Mouse (Mus musculus) CD4-positive, CD25-positive, alpha-beta regulatory T cell, adult 4 months (primary cell): Measurements from ENCODE around the gene Klhl33. TPM values are rescaled to one million over a fixed set of nuclear protein-coding genes. Genes with fewer than 3 reads are reported as not detected.
A peak's percentile ranks its signal among the peaks of the same experiment; 100 is the strongest.
"Not testable (repeated sequence)": the region's sequence is repeated elsewhere in the genome, so short reads cannot be mapped to it uniquely, and the experiment has no call there.

Experiments
- ATAC-seq: one replicate; pipeline ENCODE4 v1.8.0; 2017
- polyA plus RNA-seq, 2 experiments: library from polyadenylated mRNA; unstranded; fragments of 100-300 nt; shearing (Covaris generic); gene quantifications; one replicate each; pipeline ENCODE4 v1.2.1; 2017

Gene Klhl33
- polyA plus RNA-seq, 2 experiments from 2014 or later = 0.15 TPM; not detected in 1

GRCm38 (mm10) chr14:50903973-50904827 lies 6.9 kb upstream of the Klhl33 start:
- no peak for ATAC-seq

GRCm38 (mm10) chr14:50897992-50898391 lies 685 bp upstream of the Klhl33 start:
- ATAC-seq = not testable (repeated sequence)

- no peak for ATAC-seq
Observed at GRCm38 (mm10) chr14:50896747-50897373, 447 bp downstream of the Klhl33 start.

- ATAC-seq = no peak
Observed at GRCm38 (mm10) chr14:50895985-50896746, 1.1 kb downstream of the Klhl33 start.

- ATAC-seq = no peak
Observed at GRCm38 (mm10) chr14:50895407-50895806, 1.9 kb downstream of the Klhl33 start.

- ATAC-seq = no peak
Observed at GRCm38 (mm10) chr14:50892541-50893459, 4.5 kb downstream of the Klhl33 start.

GRCm38 (mm10) chr14:50892091-50892490 lies 5.2 kb downstream of the Klhl33 start:
- ATAC-seq = no peak

- ATAC-seq = no peak
Observed at GRCm38 (mm10) chr14:50891621-50892020, 5.7 kb downstream of the Klhl33 start.

- no peak for ATAC-seq
Observed at GRCm38 (mm10) chr14:50876236-50876950, 20.9 kb downstream of the Klhl33 start.

- no peak for ATAC-seq
Observed at GRCm38 (mm10) chr14:50875591-50876230, 21.6 kb downstream of the Klhl33 start.

- no peak for ATAC-seq
Observed at GRCm38 (mm10) chr14:50875175-50875574, 22.1 kb downstream of the Klhl33 start.

GRCm38 (mm10) chr14:50871284-50871683 lies 26.0 kb downstream of the Klhl33 start:
- no peak for ATAC-seq

GRCm38 (mm10) chr14:50870805-50871143 lies 26.5 kb downstream of the Klhl33 start:
- ATAC-seq = peak; percentile 5

GRCm38 (mm10) chr14:50869889-50870804 lies 27.2 kb downstream of the Klhl33 start, which contains the start of gene Tep1:
TSS of gene Tep1 (minus strand) at chr14:50870560.
- ATAC-seq = peak; percentile 85

GRCm38 (mm10) chr14:50868656-50869055 lies 28.7 kb downstream of the Klhl33 start:
- no peak for ATAC-seq

- ATAC-seq = no peak
Observed at GRCm38 (mm10) chr14:50868211-50868610, 29.1 kb downstream of the Klhl33 start.

- ATAC-seq = no peak
Observed at GRCm38 (mm10) chr14:50866966-50867365, 30.3 kb downstream of the Klhl33 start.

GRCm38 (mm10) chr14:50865005-50865404 lies 32.3 kb downstream of the Klhl33 start:
- ATAC-seq = not testable (repeated sequence)

- ATAC-seq = no peak
Observed at GRCm38 (mm10) chr14:50862641-50863040, 34.7 kb downstream of the Klhl33 start.

- no peak for ATAC-seq
Observed at GRCm38 (mm10) chr14:50855788-50856187, 41.5 kb downstream of the Klhl33 start.
